Mouse (Mus musculus): ENCODE results near the gene Aldh2. TPM values are rescaled to one million over a fixed set of nuclear protein-coding genes. Genes with fewer than 3 reads are reported as not detected.
"Not testable (repeated sequence)": the region's sequence is repeated elsewhere in the genome, so short reads cannot be mapped to it uniquely, and the experiment has no call there.

Aldh2 gene
- polyA plus RNA-seq, 1 experiment from 2014 or later, result 104 TPM

- Histone ChIP-seq H3K4me1 (peaks cover 8% of the 10 kb centered on the region), H3K27me3 (ENCODE audit: low read depth, poor library complexity, severe bottlenecking) (no peaks in the 10 kb centered on the region), H3K9me3 (replicated peaks) (no peaks in the 10 kb centered on the region), H3K36me3 (peaks cover 74% of the 10 kb centered on the region), H3K27ac (replicated peaks) (no peak overlapping the region), H3K4me3 (no peak overlapping the region)
- no peak for DNase-seq (ENCODE audit: low spot score)
- 92% methylated on average over 2 of the region's 2 CpGs for WGBS
These were observed 56.0 kb downstream of the Aldh2 start for GRCm38 (mm10) chr5:121537588-121537987.

GRCm38 (mm10) chr5:121536921-121537555 is 56.6 kb downstream of the Aldh2 start:
- H3K27ac ChIP-seq (replicated peaks), result no peak overlapping the region
- no peak overlapping the region for H3K4me3 ChIP-seq
- WGBS, result 82% methylated on average over 7 of the region's 7 CpGs
- no peaks in the 10 kb centered on the region for H3K27me3 ChIP-seq (ENCODE audit: low read depth, poor library complexity, severe bottlenecking)
- no peak for DNase-seq (ENCODE audit: low spot score)
- no peaks in the 10 kb centered on the region for H3K9me3 ChIP-seq (replicated peaks)
- peaks cover 77% of the 10 kb centered on the region for H3K36me3 ChIP-seq
- peaks cover 4% of the 10 kb centered on the region; the same call in 1 of the 2 replicates for H3K4me1 ChIP-seq

- H3K4me3 ChIP-seq, result no peak overlapping the region
- peaks cover 4% of the 10 kb centered on the region; the same call in 1 of the 2 replicates for H3K4me1 ChIP-seq
- no peaks in the 10 kb centered on the region for H3K9me3 ChIP-seq (replicated peaks)
- DNase-seq (ENCODE audit: low spot score), result no peak
- WGBS, result 92% methylated on average over 3 of the region's 3 CpGs
- H3K27me3 ChIP-seq (ENCODE audit: low read depth, poor library complexity, severe bottlenecking), result no peaks in the 10 kb centered on the region
- no peak overlapping the region for H3K27ac ChIP-seq (replicated peaks)
- peaks cover 91% of the 10 kb centered on the region for H3K36me3 ChIP-seq
These were observed 58.5 kb downstream of the Aldh2 start for GRCm38 (mm10) chr5:121535116-121535515.

GRCm38 (mm10) chr5:121534521-121534920 is 59.1 kb downstream of the Aldh2 start:
- H3K27me3 ChIP-seq (ENCODE audit: low read depth, poor library complexity, severe bottlenecking), result no peaks in the 10 kb centered on the region
- H3K27ac ChIP-seq (replicated peaks), result no peak overlapping the region
- H3K36me3 ChIP-seq, result peaks cover 95% of the 10 kb centered on the region
- H3K9me3 ChIP-seq (replicated peaks), result no peaks in the 10 kb centered on the region
- 92% methylated on average over 5 of the region's 5 CpGs for WGBS
- DNase-seq (ENCODE audit: low spot score), result no peak
- peaks cover 4% of the 10 kb centered on the region; the same call in 1 of the 2 replicates for H3K4me1 ChIP-seq
- H3K4me3 ChIP-seq, result no peak overlapping the region

GRCm38 (mm10) chr5:121526961-121527360 is 66.7 kb downstream of the Aldh2 start:
- peaks cover 92% of the 10 kb centered on the region for H3K36me3 ChIP-seq
- H3K9me3 ChIP-seq (replicated peaks), result no peaks in the 10 kb centered on the region
- no peak for DNase-seq (ENCODE audit: low spot score)
- no peak overlapping the region for H3K4me3 ChIP-seq
- WGBS, result 81% methylated on average over 8 of the region's 8 CpGs
- H3K27ac ChIP-seq (replicated peaks), result no peak overlapping the region
- no peaks in the 10 kb centered on the region for H3K4me1 ChIP-seq
- no peaks in the 10 kb centered on the region for H3K27me3 ChIP-seq (ENCODE audit: low read depth, poor library complexity, severe bottlenecking)

- Histone ChIP-seq H3K4me1 (no peaks in the 10 kb centered on the region), H3K27me3 (ENCODE audit: low read depth, poor library complexity, severe bottlenecking) (no peaks in the 10 kb centered on the region), H3K4me3 (no peak overlapping the region), H3K36me3 (peaks cover 92% of the 10 kb centered on the region), H3K9me3 (replicated peaks) (no peaks in the 10 kb centered on the region), H3K27ac (replicated peaks) (no peak overlapping the region)
- 85% methylated on average over 7 of the region's 7 CpGs for WGBS
- DNase-seq (ENCODE audit: low spot score), result no peak
These were observed 67.1 kb downstream of the Aldh2 start for GRCm38 (mm10) chr5:121526526-121526925.

- no peaks in the 10 kb centered on the region for H3K27me3 ChIP-seq (ENCODE audit: low read depth, poor library complexity, severe bottlenecking)
- H3K36me3 ChIP-seq, result peaks cover 92% of the 10 kb centered on the region
- no peak overlapping the region for H3K4me3 ChIP-seq
- no peaks in the 10 kb centered on the region for H3K9me3 ChIP-seq (replicated peaks)
- no peak overlapping the region for H3K27ac ChIP-seq (replicated peaks)
- no peaks in the 10 kb centered on the region for H3K4me1 ChIP-seq
- DNase-seq (ENCODE audit: low spot score), result no peak
- WGBS, result 88% methylated on average over 14 of the region's 14 CpGs
These were observed 67.7 kb downstream of the Aldh2 start for GRCm38 (mm10) chr5:121525774-121526450.

- not testable (repeated sequence) for DNase-seq (ENCODE audit: low spot score); H3K27me3 ChIP-seq (ENCODE audit: low read depth, poor library complexity, severe bottlenecking); H3K27ac ChIP-seq (replicated peaks); H3K4me1 ChIP-seq; H3K9me3 ChIP-seq (replicated peaks); H3K4me3 ChIP-seq
- WGBS, result 91% methylated on average over 11 of the region's 17 CpGs
- H3K36me3 ChIP-seq, result peaks cover 71% of the 10 kb centered on the region
These were observed 73.9 kb downstream of the Aldh2 start for GRCm38 (mm10) chr5:121519758-121520157.

GRCm38 (mm10) chr5:121518983-121519382 is 74.6 kb downstream of the Aldh2 start:
- Histone ChIP-seq H3K27me3 (ENCODE audit: low read depth, poor library complexity, severe bottlenecking) (no peaks in the 10 kb centered on the region), H3K4me1 (no peaks in the 10 kb centered on the region), H3K27ac (replicated peaks) (no peak overlapping the region), H3K9me3 (replicated peaks) (no peaks in the 10 kb centered on the region), H3K4me3 (no peak overlapping the region), H3K36me3 (peaks cover 63% of the 10 kb centered on the region)
- DNase-seq (ENCODE audit: low spot score), result no peak
- WGBS, result 95% methylated on average over 9 of the region's 9 CpGs

Other genes with a start within 250 kb of the Aldh2 start
- gene Trafd1, start 208.2 kb downstream of the Aldh2 start, polyA plus RNA-seq (2016; fragmentation: Nextera tagmentation; extraction: Ambion mirVana), result 72.8 and 86.5 TPM in 2 replicates
- gene Naa25, start 195.9 kb downstream of the Aldh2 start, polyA plus RNA-seq (2016; fragmentation: Nextera tagmentation; extraction: Ambion mirVana), result 52.9 and 54.7 TPM in 2 replicates
- 1.4 TPM in 2 replicates for gene Tmem116, start 141.9 kb downstream of the Aldh2 start, polyA plus RNA-seq (2016; fragmentation: Nextera tagmentation; extraction: Ambion mirVana)
- 150 and 156 TPM in 2 replicates for gene Erp29, start 141.3 kb downstream of the Aldh2 start, polyA plus RNA-seq (2016; fragmentation: Nextera tagmentation; extraction: Ambion mirVana)
- gene Adam1b, start 90.4 kb downstream of the Aldh2 start, polyA plus RNA-seq (2016; fragmentation: Nextera tagmentation; extraction: Ambion mirVana), result 0.04 TPM in 1 of 2 replicates, not detected in the other
- gene Adam1a, start 48.3 kb downstream of the Aldh2 start, polyA plus RNA-seq (2016; fragmentation: Nextera tagmentation; extraction: Ambion mirVana), result 1.4 and 1.8 TPM in 2 replicates
- gene Gm42878, start 48.3 kb downstream of the Aldh2 start, polyA plus RNA-seq (2016; fragmentation: Nextera tagmentation; extraction: Ambion mirVana), result not detected in 2 replicates
- 45.5 and 49.4 TPM in 2 replicates for gene Mapkapk5, start 47.9 kb downstream of the Aldh2 start, polyA plus RNA-seq (2016; fragmentation: Nextera tagmentation; extraction: Ambion mirVana)
- gene Acad12, start 25.1 kb upstream of the Aldh2 start, polyA plus RNA-seq (2016; fragmentation: Nextera tagmentation; extraction: Ambion mirVana), result 2.1 TPM in 2 replicates
- 3.7 and 3.9 TPM in 2 replicates for gene Acad10, start 66.7 kb upstream of the Aldh2 start, polyA plus RNA-seq (2016; fragmentation: Nextera tagmentation; extraction: Ambion mirVana)
- 40.4 and 44.8 TPM in 2 replicates for gene Brap, start 66.7 kb upstream of the Aldh2 start, polyA plus RNA-seq (2016; fragmentation: Nextera tagmentation; extraction: Ambion mirVana)
- gene Atxn2, start 117.5 kb upstream of the Aldh2 start, polyA plus RNA-seq (2016; fragmentation: Nextera tagmentation; extraction: Ambion mirVana), result 36.6 and 37.3 TPM in 2 replicates
- gene Sh2b3, start 243.8 kb upstream of the Aldh2 start, polyA plus RNA-seq (2016; fragmentation: Nextera tagmentation; extraction: Ambion mirVana), result 6.9 and 8.1 TPM in 2 replicates